Mouse (Mus musculus): ENCODE measurements around the gene Zkscan16. TPM values are rescaled to one million over a fixed set of nuclear protein-coding genes. Genes with fewer than 3 reads are reported as not detected.

The Zkscan16 gene
- total RNA-seq, 2 experiments from 2014 or later = not detected

- DNase-seq = no peak
- intact Hi-C loops (cut with DNase I) = loop anchor here (10.0 kb wide), 1 partner anchor 140 kb away; no protein-coding TSS in a partner anchor
Observed at GRCm38 (mm10) chr4:58994762-58995161, 51.3 kb downstream of the Zkscan16 start, which contains the start of gene Dnajc25. Gene Dnajc25 (plus strand): TSS chr4:58995062.

- intact Hi-C loops (cut with DNase I) = loop anchor here (10.0 kb wide), 1 partner anchor 140 kb away; no protein-coding TSS in a partner anchor
- no peak for DNase-seq
Observed at GRCm38 (mm10) chr4:58995251-58995693, 51.8 kb downstream of the Zkscan16 start.

- intact Hi-C loops (cut with DNase I) = loop anchor here (10.0 kb wide), 1 partner anchor 142 kb away; no protein-coding TSS in a partner anchor
- no peak for DNase-seq
Observed at GRCm38 (mm10) chr4:58997081-58997480, 53.7 kb downstream of the Zkscan16 start.

- no peak for DNase-seq
- intact Hi-C loops (cut with DNase I) = loop anchor here (2.0 to 10.0 kb wide), 2 partner anchors 14 to 144 kb away; no protein-coding TSS in a partner anchor
Observed at GRCm38 (mm10) chr4:58998688-58999087, 55.3 kb downstream of the Zkscan16 start.

- DNase-seq = peak; percentile 57 to 68
- intact Hi-C loops (cut with DNase I) = loop anchor here (2.0 to 10.0 kb wide), 3 partner anchors 15 to 145 kb away; partner anchors contain the start of gene Gng10
Observed at GRCm38 (mm10) chr4:58999686-59000085, 56.3 kb downstream of the Zkscan16 start.

GRCm38 (mm10) chr4:59000614-59001013 lies 57.2 kb downstream of the Zkscan16 start:
- no peak for DNase-seq
- intact Hi-C loops (cut with DNase I) = loop anchor here (5.0 kb wide), 1 partner anchor 37 kb away; the partner anchor contains the start of gene Gng10

GRCm38 (mm10) chr4:59002948-59003805 lies 59.7 kb downstream of the Zkscan16 start, which contains the start of gene Gm20503:
Gene Gm20503 (plus strand): TSS chr4:59003210.
- peak; percentile 83 to 89 for DNase-seq
- intact Hi-C loops (cut with DNase I) = loop anchor here (5.0 kb wide), 1 partner anchor 34 kb away; the partner anchor contains the start of gene Gng10

- intact Hi-C loops (cut with DNase I) = loop anchor here (5.0 kb wide), 1 partner anchor 33 kb away; the partner anchor contains the start of gene Gng10
- DNase-seq = no peak
Observed at GRCm38 (mm10) chr4:59003806-59004200, 60.4 kb downstream of the Zkscan16 start.

- DNase-seq = no peak
- intact Hi-C loops (cut with DNase I) = no loop called here
Observed at GRCm38 (mm10) chr4:59006211-59006610, 62.8 kb downstream of the Zkscan16 start.

- DNase-seq = no peak
- intact Hi-C loops (cut with DNase I) = no loop called here
Observed at GRCm38 (mm10) chr4:59007016-59007415, 63.6 kb downstream of the Zkscan16 start.

Other genes with a start within 250 kb of the Zkscan16 start
- not detected for gene Olfr267, start 155.9 kb upstream of the Zkscan16 start, total RNA-seq (2021)
- gene Ecpas, start 30.9 kb upstream of the Zkscan16 start, total RNA-seq (2021) = 100 to 1,000 TPM; 302 to 321 TPM
- gene Ptgr1, start 43.5 kb downstream of the Zkscan16 start, total RNA-seq (2021) = 1 to 10 TPM; 1.6 to 1.9 TPM
- 10 to 100 TPM in 1 of 2 experiments, 1 to 10 TPM in 1; 9.8 to 10.7 TPM for gene Dnajc25, start 51.4 kb downstream of the Zkscan16 start, total RNA-seq (2021)
- gene Gm20503, start 59.6 kb downstream of the Zkscan16 start, total RNA-seq (2021) = 1 to 10 TPM in 1 of 2 experiments, not detected in 1; 2.9 TPM
- gene Gng10, start 91.5 kb downstream of the Zkscan16 start, total RNA-seq (2021) = 1 to 10 TPM; 5.5 to 7.7 TPM
- not detected for gene AI481877, start 195.4 kb downstream of the Zkscan16 start, total RNA-seq (2021)
- gene Ugcg, start 245.6 kb downstream of the Zkscan16 start, total RNA-seq (2021) = 1 to 10 TPM; 5.7 to 6.6 TPM